Mouse (Mus musculus): ENCODE measurements at regions not wholly inside any gene's neighbourhood (a gene's known extent, or its start where the extent isn't known, plus 50 kb on each side); places are given as distances from the start of the nearest gene placed in this dataset.

DNA sequence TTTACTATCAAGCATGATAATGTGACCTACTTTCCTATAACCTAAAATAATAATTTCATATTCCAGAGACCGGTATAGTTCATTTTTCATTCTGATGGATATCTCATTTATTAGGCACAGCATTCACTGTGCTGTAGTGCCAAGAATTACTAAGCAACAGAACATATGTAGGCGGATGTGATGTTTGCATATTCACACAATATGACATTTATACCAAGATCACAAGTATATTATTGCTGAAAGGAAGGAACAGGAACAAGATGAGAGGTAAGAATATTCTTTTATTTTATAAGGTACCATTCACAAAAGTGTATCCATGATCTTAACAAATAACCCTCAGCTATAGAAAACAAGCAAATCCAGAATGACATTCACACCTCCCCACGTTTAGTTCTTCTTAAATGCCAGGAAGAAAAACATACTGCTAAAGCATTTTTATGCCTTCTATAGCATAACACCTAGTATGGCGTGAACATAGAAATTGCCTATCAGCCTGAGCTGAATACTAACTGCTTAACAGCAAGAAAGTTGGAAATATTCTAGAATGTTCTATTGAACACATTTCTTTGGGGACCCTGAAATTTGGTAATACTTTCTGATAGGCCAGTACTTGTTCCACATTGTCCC is 1062.8 kb upstream of the Acvr2a start:
- H3K4me3 ChIP-seq (replicated peaks), result no peak overlapping the region
- no peak overlapping the region for H3K4me2 ChIP-seq (replicated peaks)
- H3K9ac ChIP-seq (replicated peaks), result no peak overlapping the region
- no peak overlapping the region for H3K27ac ChIP-seq
- no peaks in the 10 kb centered on the region for H3K36me3 ChIP-seq
- H3K27me3 ChIP-seq, result no peaks in the 10 kb centered on the region
- 91% methylated on average over 4 of the region's 4 CpGs for WGBS
- H3K9me3 ChIP-seq, result no peaks in the 10 kb centered on the region
- ATAC-seq, result no peak
- no peaks in the 10 kb centered on the region for H3K4me1 ChIP-seq (replicated peaks)

- no peaks in the 10 kb centered on the region for H3K4me1 ChIP-seq (replicated peaks)
- H3K9ac ChIP-seq (replicated peaks), result no peak overlapping the region
- H3K27ac ChIP-seq, result no peak overlapping the region
- H3K9me3 ChIP-seq, result no peaks in the 10 kb centered on the region
- H3K27me3 ChIP-seq, result no peaks in the 10 kb centered on the region
- H3K4me2 ChIP-seq (replicated peaks), result no peak overlapping the region
- no peak for ATAC-seq
- no peaks in the 10 kb centered on the region for H3K36me3 ChIP-seq
- H3K4me3 ChIP-seq (replicated peaks), result no peak overlapping the region
These were observed 1058.2 kb upstream of the Acvr2a start for GRCm38 (mm10) chr2:47755716-47756115.

DNA sequence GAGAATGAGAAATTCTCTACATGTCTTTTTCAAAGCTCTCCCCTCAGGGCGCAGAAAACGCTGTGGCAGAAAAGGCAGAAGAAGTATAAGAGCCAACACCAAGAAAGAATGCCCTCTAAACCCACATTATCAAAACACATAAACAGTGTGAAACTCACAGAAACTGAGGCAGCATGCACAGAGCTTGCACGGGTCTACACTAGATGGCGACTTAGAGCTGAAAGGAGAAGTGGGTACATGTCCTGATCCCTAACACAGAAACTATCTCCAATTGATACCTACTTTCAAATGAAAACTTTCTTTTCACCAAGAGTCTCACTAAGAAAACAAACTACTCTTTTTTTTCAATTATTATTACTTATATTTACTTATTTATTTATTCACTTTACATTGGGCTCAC is 1057.7 kb upstream of the Acvr2a start:
- Histone ChIP-seq H3K4me2 (replicated peaks) (no peak overlapping the region), H3K9me3 (no peaks in the 10 kb centered on the region), H3K27me3 (no peaks in the 10 kb centered on the region), H3K9ac (replicated peaks) (no peak overlapping the region), H3K4me3 (replicated peaks) (no peak overlapping the region), H3K27ac (no peak overlapping the region), H3K4me1 (replicated peaks) (no peaks in the 10 kb centered on the region), H3K36me3 (no peaks in the 10 kb centered on the region)
- WGBS, result 58% methylated on average over 4 of the region's 4 CpGs
- ATAC-seq, result no peak

DNA sequence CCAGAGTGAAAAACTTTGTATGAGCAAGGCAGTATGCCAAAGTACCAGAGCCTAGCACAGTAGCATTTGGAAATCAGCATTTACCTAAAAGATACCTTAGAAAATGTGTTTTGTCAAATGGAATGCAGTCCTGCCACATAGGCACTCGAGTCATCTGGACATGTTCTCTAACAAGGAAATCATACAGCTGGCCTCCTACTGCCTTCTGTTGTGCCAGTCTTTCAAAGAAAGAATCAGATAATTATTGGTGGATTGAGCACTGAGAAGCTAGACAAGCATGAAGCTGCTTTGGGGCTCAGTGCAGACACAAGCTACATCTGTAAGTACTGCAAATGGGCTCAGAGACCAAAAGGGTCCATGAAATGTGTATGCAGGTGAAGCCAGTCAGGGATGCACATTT is 1038.1 kb upstream of the Acvr2a start:
- no peak for ATAC-seq
- WGBS, result 59% methylated on average over 1 of the region's 1 CpGs
- H3K4me3 ChIP-seq (replicated peaks), result no peak overlapping the region

GRCm38 (mm10) chr2:47776965-47777364 is 1036.9 kb upstream of the Acvr2a start:
- WGBS, result 96% methylated on average over 1 of the region's 1 CpGs
- H3K27ac ChIP-seq, result no peak overlapping the region
- H3K4me3 ChIP-seq (replicated peaks), result no peak overlapping the region

More for the DNA sequence above, 1038.1 kb upstream of the Acvr2a start:
- no peaks in the 10 kb centered on the region for H3K27me3 ChIP-seq
- no peak overlapping the region for H3K9ac ChIP-seq (replicated peaks)
- H3K4me1 ChIP-seq (replicated peaks), result no peaks in the 10 kb centered on the region
- H3K36me3 ChIP-seq, result no peaks in the 10 kb centered on the region
- no peak overlapping the region for H3K4me2 ChIP-seq (replicated peaks)
- H3K27ac ChIP-seq, result no peak overlapping the region
- H3K9me3 ChIP-seq, result no peaks in the 10 kb centered on the region

GRCm38 (mm10) chr2:47785848-47786247 is 1028.1 kb upstream of the Acvr2a start:
- Histone ChIP-seq H3K4me1 (replicated peaks) (no peaks in the 10 kb centered on the region), H3K36me3 (no peaks in the 10 kb centered on the region), H3K4me3 (replicated peaks) (no peak overlapping the region), H3K9ac (replicated peaks) (no peak overlapping the region), H3K4me2 (replicated peaks) (no peak overlapping the region), H3K9me3 (no peaks in the 10 kb centered on the region), H3K27me3 (no peaks in the 10 kb centered on the region), H3K27ac (no peak overlapping the region)
- no peak for ATAC-seq
- WGBS, result 11% methylated on average over 3 of the region's 3 CpGs

More at GRCm38 (mm10) chr2:47776965-47777364, 1036.9 kb upstream of the Acvr2a start:
- Histone ChIP-seq H3K9ac (replicated peaks) (no peak overlapping the region), H3K4me1 (replicated peaks) (no peaks in the 10 kb centered on the region), H3K9me3 (no peaks in the 10 kb centered on the region), H3K4me2 (replicated peaks) (no peak overlapping the region), H3K27me3 (no peaks in the 10 kb centered on the region), H3K36me3 (no peaks in the 10 kb centered on the region)
- ATAC-seq, result no peak

DNA sequence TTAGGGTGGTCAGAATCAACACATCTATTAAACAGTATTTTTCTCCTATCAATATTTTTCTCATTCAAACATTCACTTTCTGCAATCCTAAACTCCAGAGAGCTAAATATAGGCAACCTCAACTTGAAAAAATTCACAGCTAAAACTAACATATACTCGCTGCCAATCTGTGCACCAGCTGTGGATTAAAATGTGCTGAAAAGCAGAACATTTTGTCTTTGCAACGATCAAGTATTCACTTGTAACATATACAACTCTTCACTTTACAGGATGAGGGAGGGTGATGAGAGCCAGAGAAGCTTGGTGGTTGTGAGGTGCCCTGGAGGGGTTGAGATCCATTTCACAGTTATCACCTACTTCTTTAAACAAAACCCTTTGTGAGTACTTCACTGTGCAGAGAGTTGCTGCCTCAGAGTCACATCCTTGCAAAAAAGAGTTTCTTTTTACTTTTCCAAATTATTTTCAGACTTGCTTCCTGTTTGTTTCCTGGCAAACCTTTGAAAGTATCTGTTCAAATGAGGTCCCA is 991.1 kb upstream of the Acvr2a start:
- H3K4me2 ChIP-seq (replicated peaks), result no peak overlapping the region
- H3K4me3 ChIP-seq (replicated peaks), result no peak overlapping the region
- H3K27ac ChIP-seq, result no peak overlapping the region
- no peak overlapping the region for H3K9ac ChIP-seq (replicated peaks)
- no peaks in the 10 kb centered on the region for H3K36me3 ChIP-seq
- ATAC-seq, result no peak
- no peaks in the 10 kb centered on the region for H3K9me3 ChIP-seq
- 80% methylated on average over 2 of the region's 2 CpGs for WGBS
- no peaks in the 10 kb centered on the region for H3K27me3 ChIP-seq
- no peaks in the 10 kb centered on the region for H3K4me1 ChIP-seq (replicated peaks)

GRCm38 (mm10) chr2:47832493-47832892 is 981.4 kb upstream of the Acvr2a start:
- WGBS, result 98% methylated on average over 1 of the region's 1 CpGs
- Histone ChIP-seq H3K4me1 (replicated peaks) (no peaks in the 10 kb centered on the region), H3K27ac (no peak overlapping the region), H3K36me3 (no peaks in the 10 kb centered on the region), H3K4me3 (replicated peaks) (no peak overlapping the region), H3K27me3 (no peaks in the 10 kb centered on the region), H3K4me2 (replicated peaks) (no peak overlapping the region), H3K9me3 (no peaks in the 10 kb centered on the region), H3K9ac (replicated peaks) (no peak overlapping the region)
- ATAC-seq, result no peak

GRCm38 (mm10) chr2:47833517-47833916 is 980.4 kb upstream of the Acvr2a start:
- Histone ChIP-seq H3K27ac (no peak overlapping the region), H3K9ac (replicated peaks) (no peak overlapping the region), H3K9me3 (no peaks in the 10 kb centered on the region), H3K36me3 (no peaks in the 10 kb centered on the region), H3K4me1 (replicated peaks) (no peaks in the 10 kb centered on the region), H3K4me2 (replicated peaks) (no peak overlapping the region), H3K4me3 (replicated peaks) (no peak overlapping the region), H3K27me3 (no peaks in the 10 kb centered on the region)
- 88% methylated on average over 1 of the region's 1 CpGs for WGBS
- no peak for ATAC-seq

DNA sequence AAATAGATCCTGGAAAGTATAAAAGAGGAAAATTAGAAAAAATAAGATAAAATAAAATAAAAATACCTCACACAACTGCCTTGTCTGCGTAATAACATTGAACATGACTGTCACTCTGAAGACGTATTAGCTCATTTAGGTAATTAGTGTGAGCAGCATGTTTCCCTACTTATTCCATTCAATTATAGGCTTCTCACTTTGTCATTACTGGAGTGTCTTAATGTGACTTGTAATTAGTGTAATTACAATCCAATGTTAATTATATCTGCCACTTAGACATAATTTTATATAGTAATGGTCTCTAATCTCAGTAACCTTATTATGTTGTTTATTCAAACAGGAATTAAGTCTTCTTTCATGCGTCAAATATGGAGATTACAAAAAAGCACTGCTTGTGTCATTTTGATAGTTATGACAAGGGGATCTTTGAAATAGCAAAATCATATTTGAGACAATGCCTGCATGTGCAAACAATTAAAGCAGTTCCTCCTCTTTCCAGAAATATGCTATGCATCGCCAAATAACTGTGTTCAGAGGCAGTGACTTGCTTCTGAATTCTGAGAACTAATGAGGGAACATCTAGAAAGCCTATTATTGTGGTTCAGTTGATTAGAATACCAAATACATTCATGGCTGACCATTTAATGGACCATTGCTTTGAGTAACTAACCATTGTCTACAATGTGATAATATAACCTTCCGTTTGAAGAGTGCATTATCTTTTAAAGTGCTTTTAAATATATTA is 979.7 kb upstream of the Acvr2a start:
- Histone ChIP-seq H3K4me1 (replicated peaks) (no peaks in the 10 kb centered on the region), H3K4me3 (replicated peaks) (no peak overlapping the region), H3K9me3 (no peaks in the 10 kb centered on the region), H3K4me2 (replicated peaks) (no peak overlapping the region), H3K9ac (replicated peaks) (no peak overlapping the region), H3K36me3 (no peaks in the 10 kb centered on the region), H3K27me3 (no peaks in the 10 kb centered on the region), H3K27ac (no peak overlapping the region)
- WGBS, result 77% methylated on average over 5 of the region's 5 CpGs
- no peak for ATAC-seq

GRCm38 (mm10) chr2:47857229-47857628 is 956.7 kb upstream of the Acvr2a start:
- ATAC-seq, result no peak
- Histone ChIP-seq H3K27me3 (no peaks in the 10 kb centered on the region), H3K9me3 (no peaks in the 10 kb centered on the region), H3K4me2 (replicated peaks) (no peak overlapping the region), H3K4me3 (replicated peaks) (no peak overlapping the region), H3K9ac (replicated peaks) (no peak overlapping the region), H3K27ac (no peak overlapping the region), H3K36me3 (no peaks in the 10 kb centered on the region), H3K4me1 (replicated peaks) (no peaks in the 10 kb centered on the region)
- 78% methylated on average over 3 of the region's 3 CpGs for WGBS

GRCm38 (mm10) chr2:47862446-47862845 is 951.5 kb upstream of the Acvr2a start:
- Histone ChIP-seq H3K36me3 (no peaks in the 10 kb centered on the region), H3K9me3 (no peaks in the 10 kb centered on the region), H3K27me3 (no peaks in the 10 kb centered on the region), H3K4me1 (replicated peaks) (no peaks in the 10 kb centered on the region), H3K9ac (replicated peaks) (no peak overlapping the region), H3K4me2 (replicated peaks) (no peak overlapping the region), H3K4me3 (replicated peaks) (no peak overlapping the region), H3K27ac (no peak overlapping the region)
- WGBS, result 93% methylated on average over 1 of the region's 1 CpGs
- ATAC-seq, result no peak
